Mouse (Mus musculus): Measurements from ENCODE around the gene Lix1l.

GRCm38 (mm10) chr3:96632058-96632457 lies 31.1 kb downstream of the Lix1l start:
- TF ChIP-seq CTCF (IDR thresholded peaks at IDR 0.05; ENCODE audit: borderline replicate concordance, extremely low read depth, insufficient read depth, insufficient read length) (no peak), POLR2A (IDR thresholded peaks at IDR 0.05; ENCODE audit: borderline replicate concordance, extremely low read depth, insufficient read depth, insufficient read length, poor library complexity, severe bottlenecking) (no peak)
